Mouse (Mus musculus): Measurements from ENCODE around the gene Chst2.

Chst2 gene

DNA sequence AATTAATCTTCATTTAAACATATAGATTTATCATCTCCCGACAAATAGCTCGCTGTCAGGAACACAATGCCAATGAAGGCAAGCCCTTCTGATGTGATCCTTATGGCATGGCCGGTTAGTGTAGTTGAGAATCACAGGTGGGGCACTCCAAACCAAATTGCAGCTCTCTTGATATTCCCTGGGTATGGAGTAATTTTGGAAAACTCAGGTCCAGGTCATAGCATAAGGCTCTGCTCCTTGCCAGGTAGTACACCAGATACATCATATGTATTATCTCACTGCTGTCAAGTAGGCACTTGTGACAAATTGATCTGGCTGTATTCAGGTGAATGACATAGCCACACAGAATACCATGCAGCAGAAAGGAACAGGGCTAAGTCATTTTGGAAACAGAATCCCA, 40.6 kb downstream of the Chst2 start:
- no peak for DNase-seq (ENCODE audit: low read depth, low spot score)

DNA sequence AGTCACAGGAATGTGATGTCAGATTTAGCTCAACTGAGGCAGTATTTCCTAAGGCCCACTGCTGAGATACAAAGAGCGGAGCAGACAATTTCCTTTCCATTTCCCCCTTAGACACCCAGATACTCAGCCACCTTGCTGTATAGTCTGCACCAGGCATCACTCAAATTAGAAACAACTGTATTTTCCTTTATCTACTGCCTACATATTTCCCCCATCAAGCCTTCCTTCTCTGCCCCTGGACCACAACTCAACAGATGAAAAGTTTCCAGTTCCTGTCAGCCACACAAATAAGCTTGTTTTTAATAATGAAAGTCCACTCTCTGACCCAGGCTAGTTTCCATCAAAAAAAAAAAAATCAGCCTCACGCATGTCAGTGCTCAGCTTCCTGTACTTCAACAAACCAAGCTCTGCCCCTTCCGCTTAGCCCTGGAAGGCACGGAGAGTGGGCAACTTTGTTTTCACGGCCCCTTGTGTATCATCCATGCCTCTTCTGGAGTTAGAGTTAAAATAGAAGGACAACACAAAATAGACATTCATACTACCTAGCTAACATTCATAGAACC, 52.6 kb downstream of the Chst2 start:
- DNase-seq (ENCODE audit: low read depth, low spot score): no peak

DNA sequence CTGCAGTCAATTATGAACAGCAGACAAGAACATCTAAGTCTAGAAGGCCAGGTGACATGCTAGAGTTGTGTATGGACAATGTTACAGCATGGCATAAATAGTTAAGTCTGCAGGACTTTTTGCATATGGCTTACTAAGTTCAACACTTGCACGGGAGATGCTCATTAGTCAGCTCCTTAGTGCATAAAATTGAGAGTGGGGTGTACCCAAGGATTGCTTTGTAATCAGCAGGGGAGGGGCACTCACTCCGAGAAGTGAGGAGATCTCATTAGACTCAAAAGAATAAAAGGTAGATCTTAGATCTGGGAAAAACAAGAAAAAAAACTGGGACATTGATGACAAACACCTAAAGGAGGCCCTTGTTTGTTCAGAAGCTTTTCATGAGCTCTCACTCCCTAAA, 54.6 kb downstream of the Chst2 start:
- no peak for DNase-seq (ENCODE audit: low read depth, low spot score)

DNA sequence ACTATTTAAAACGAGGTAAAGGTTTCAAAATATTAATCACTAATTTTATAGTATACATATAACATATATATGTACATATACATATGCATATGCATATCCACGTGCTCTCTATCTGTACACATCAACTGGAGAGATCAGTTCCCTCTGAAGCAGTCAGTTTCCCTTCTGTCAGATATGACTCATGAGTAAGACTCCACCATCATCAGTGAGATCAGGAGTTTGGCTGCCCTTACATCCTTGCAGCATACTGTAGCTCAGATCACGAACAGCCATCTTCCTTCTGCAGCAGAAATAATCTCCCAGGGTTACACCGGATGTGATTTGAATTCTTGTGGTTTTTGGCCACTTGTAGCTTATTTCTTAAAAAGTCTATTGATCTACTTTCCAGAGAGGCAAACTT, 56.0 kb downstream of the Chst2 start:
- DNase-seq (ENCODE audit: low read depth, low spot score): no peak
